Mouse (Mus musculus) cerebellum, adult 9-10 months (tissue): ENCODE data around the gene Gm5934.
"Not testable (repeated sequence)": the region's sequence is repeated elsewhere in the genome, so short reads cannot be mapped to it uniquely, and the experiment has no call there.

Source experiments
- DNase-seq: peaks from one replicate; pipeline ENCODE4 v3.0.0; 2022

The Gm5934 gene

DNA sequence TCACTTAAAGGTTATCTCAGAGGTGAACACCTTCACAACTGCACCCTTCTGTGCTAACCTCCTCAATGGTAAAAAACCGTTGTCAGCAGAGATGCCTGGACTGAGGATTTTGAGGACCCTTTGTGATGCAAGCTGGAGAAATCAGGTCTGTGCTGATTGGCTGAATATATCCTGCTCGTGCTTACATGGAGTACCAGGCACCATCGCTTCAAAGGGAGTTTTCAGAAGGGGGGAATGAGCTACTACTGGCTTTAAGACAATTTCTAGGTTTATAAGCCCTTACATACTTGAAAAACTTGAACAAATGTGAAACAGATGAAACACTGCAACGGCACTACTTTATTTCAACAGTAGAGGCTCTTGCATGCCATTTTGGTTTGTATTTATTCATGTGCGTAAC is at the start of gene Gm5934:
Gene Gm5934 (minus strand): TSS at position 101 of the 400 bp plus-strand sequence.
- DNase-seq = not testable (repeated sequence)
